Mouse (Mus musculus) retina, postnatal 1 day (tissue): ENCODE data around the gene Ifne.
"Not testable (repeated sequence)": the region's sequence is repeated elsewhere in the genome, so short reads cannot be mapped to it uniquely, and the experiment has no call there.

ENCODE experiments used
- DNase-seq: peaks from one replicate; pipeline ENCODE4 v3.0.0-alpha.2; 2012

Ifne gene

DNA sequence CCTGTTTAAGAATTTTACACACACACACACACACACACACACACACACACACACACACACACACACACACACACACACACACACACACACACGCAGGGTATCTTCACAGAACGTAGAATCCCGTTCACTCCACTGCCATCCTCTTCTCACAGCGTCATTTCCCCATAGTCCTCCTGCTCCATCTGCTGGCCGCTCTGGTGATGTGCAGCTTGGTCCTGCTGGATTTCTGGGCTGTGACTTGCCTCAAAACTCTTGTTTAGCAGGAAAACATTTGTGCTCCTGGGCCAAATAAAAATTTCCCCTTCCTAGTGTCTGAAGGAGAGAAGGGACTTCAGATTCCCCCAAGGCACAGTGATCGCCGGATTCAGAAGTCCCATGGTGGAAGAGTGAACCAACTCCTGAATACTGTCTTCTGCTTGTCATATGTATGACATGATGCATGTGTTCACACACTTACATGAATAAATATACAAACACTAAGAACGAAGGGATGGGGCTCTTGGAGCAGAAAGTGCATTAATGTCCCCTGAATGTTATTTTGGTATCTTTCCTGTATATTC is 12.6 kb downstream of the Ifne start:
- DNase-seq = peak; percentile 88

DNA sequence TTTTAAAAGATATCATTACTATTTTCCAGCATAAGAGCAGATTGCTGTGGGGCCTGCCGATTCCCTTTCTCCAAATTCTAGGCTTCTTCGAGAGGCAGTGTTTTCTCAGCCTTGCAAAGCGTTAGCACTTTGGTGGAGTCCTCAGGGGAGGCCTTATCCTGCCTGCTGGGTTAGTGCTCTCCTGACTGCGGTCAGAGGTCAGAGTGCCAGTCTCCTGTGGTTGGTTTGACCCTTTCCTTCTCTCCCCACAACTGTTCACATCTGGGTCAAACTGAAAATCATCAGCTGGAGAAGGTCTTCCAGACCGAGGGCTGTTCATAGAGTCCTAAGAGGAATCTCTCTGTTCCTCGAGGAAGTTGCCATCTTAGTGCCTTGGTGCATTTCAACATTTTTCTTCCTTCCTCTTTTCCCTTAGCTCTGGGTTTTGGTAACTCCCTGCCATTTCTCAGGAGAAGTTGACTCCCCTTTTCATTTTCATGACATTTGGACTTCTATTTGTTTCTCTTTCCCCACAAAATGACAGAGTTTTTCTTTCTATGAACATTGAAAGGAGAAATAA is 14.9 kb downstream of the Ifne start:
- DNase-seq = no peak

DNA sequence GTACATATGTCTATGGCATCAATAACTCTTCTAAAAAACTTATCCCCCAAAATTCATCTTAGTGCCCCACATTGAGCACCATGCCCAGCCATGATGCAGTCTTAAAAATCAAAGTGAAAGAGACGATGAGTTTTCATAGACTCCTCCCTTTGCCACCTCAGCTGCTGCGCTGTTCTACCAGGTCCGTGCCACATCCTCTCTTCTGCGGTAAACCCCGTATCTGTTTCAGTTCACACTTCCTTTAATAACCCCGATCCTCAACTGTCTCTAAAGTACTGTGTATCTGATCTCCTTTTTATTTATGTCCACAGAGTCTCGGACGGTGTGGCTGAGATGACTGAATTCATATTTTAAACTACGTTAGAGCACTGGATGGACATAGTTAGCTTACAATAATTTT is 15.4 kb downstream of the Ifne start:
- DNase-seq = no peak

DNA sequence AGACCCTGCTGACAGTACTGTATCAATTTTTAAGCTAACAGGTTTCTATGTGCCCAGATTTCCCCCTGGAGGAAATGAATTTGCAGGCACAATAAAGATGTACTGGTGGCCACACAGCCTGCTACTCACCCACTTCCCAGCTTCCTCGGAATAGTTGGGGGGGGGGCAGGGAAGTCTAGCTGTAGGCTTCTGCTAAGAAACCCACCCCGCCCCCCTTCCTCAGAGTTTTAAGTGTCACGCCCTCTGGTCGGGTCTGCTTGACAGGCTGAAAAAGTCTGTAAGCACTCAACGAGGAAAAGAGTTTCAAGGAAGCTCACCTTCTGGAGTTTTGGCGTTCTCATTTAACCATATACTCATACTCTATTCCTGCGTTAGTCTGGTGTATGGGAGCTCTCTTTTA is 16.7 kb downstream of the Ifne start:
- DNase-seq = no peak

DNA sequence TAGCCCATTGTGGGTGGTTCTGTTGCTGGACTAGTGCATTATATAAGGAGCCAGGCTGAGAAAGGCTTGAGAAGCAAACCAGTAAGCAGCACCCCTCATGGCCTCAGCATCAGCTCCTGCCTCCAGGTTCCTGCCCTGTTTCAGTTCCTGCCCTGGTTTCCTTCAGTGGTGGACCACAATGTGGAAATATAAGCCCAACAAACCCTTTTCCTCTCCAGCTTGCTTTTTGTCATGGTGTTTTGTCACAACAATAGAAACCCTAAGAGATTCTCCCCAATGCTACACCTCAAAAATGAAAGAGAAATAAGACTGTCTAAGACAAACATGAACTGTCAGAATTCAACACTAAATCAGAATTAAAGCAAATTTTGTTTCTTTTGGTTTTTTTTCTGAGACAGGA is 20.8 kb downstream of the Ifne start:
- no peak for DNase-seq

DNA sequence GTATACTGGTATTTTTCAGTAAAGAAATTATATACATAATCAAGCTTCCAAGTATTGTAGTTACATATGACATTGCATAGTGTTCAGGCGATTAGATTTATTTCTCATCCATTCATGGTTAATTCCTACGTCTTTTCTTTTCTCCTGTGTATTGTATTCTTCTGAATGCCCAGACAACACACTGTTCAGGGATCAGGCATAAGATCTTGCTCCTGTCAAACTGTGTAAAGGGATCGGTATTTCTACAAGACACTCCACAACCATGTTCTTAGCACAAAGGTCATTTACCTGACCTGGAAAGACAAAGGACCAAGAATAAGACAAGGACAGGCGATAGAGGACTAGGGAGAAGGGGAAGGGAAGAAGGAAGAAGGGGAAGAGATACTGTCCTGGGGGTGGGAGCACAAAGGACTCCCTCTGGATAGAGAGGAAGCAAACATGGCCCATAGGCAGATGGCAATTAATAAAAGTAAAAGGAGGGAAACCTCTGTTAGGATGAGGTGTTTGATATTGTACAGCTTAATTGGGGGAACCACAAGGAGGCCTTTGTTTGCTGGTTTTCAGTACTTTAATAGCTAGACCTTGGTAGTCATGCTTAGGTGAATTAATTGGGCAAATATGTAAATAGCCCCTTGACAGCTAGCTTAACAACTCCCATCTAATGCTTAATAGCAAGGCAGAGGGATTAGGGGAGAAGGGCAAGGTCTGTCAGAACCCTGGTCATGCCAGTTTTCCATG is 28.8 kb downstream of the Ifne start:
- DNase-seq = peak; percentile 50

DNA sequence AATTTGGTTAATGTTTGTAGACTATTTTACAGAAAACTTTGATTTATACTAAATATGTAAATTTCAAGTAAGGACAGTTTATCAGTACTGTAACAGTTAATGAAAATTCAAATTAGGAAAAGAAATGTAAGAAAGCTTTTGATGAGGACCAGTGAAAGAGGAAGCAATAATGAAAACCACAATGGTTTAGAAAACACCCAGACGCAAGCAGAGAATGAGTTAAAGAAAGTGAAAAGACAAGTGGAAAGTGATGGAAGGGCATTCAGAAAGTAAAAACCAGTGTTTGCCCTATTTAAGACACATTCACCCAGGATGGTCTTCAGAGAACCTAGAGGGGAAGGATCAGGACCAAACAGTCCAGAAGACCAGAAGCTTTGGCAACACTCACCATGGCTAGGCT is 30.3 kb downstream of the Ifne start, which contains the start of gene Ifna1:
Gene Ifna1 (plus strand): TSS at position 390 of the 400 bp plus-strand sequence.
- DNase-seq = no peak

DNA sequence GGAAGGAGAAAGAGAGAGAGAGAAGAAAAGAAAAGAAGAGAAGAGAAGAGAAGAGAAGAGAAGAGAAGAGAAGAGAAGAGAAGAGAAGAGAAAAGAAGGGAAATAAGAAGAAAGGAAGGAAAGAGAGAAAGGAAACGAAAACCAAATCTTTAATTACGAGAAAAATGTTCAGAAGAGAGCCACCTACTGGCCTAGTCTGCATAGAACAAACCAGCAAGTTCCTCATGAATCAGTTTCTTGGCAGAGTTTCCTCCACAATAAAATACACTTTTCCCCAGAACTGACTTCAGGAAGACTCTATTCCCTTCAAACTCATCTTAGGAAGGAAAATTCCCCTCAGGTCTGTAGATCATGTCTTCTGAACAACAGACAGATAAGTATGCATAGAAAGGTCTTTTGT is 34.7 kb downstream of the Ifne start:
- no peak for DNase-seq

DNA sequence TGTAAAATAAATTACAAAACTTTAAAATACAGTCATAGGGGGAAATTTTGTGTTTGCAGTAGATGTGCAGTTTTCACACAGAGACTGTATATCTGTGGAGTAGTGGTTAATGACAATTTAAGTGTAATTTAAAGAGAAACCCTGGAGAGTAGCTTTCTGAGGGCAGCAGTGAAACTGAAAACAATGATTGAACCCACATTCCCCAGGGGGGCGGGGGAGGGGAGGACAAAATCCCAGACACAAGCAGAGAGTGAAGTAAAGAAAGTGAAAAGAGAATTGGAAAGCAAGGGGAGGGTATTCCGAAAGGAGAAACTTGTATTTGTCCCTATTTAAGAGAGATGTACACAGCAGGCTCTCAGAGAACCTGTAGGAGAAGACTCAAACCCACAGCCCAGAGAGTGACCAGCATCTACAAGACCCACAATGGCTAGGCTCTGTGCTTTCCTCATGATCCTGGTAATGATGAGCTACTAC is 38.5 kb downstream of the Ifne start, which contains the start of gene Ifna4:
Gene Ifna4 (plus strand): TSS at position 424 of the 474 bp plus-strand sequence.
- no peak for DNase-seq

DNA sequence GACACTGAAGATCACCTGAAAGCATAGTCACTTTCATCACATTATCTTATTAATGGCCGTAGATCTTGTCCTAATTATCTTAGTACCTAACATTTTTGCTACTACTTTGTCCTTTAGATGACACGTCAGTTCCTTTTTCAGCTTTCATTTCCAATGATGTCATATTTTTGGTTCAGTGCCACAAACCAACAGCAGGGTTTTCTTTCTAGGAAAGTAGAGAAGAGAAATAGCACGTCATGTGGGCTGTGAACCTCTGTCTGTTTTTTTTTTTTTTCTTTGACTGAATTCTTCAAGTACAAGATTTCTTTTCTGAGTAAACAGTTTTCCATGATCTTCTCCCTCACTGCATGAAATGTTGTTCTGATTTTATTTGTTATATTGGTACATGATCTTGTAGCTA is 39.9 kb downstream of the Ifne start:
- no peak for DNase-seq

DNA sequence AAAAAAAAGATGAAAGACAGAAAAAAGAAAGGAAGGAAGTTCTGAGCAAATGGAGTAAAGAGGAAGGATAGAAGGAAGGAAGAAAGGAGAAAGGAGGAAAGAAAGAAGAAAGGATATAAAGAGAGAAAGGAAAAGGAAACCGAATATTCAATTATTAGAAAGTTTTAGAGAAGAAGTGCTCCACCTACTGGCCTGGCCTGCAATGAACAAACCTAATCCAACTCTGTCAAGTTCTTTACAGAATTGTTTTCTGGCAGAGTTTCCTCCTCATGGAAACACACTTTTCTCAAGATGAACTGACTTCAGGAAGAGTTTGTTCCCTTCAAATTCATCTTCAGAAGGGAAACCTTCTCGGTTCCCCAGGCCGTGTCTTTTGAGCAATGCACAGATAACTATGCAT is 41.2 kb downstream of the Ifne start:
- peak; percentile 14 for DNase-seq

DNA sequence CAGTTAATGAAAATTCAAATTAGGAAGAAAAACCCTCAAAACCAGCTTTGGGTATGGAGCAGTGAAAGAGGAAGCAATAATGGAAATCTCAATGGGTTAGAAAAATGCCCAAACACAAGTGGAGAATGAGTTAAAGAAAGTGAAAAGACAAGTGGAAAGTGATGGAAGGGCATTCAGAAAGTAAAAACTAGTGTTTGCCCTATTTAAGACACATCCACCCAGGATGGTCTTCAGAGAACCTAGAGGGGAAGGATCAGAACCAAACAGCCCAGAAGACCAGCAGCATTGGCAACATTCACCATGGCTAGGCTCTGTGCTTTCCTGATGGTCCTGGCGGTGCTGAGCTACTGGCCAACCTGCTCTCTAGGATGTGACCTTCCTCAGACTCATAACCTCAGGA is 44.8 kb downstream of the Ifne start, which contains the start of gene Ifna5:
Gene Ifna5 (plus strand): TSS at position 301 of the 400 bp plus-strand sequence.
- DNase-seq = not testable (repeated sequence)

DNA sequence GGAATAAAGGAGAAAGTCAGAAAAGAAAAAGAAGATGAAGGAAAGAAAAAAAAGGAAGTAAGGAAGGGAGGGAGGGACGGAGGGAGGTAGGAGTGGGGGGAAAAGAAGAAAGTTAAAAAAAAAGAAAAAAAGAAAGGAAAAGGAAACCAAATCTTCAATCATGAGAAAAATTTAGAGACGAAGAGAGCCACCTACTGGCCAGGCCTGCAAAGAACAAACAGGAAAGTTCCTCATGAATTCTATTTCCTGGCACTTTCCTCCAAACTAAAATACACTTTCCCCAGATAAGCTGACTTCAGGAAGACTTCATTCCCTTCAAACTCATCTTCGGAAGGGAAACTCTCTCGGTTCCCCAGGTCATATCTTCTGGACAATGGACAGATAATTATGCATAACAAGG is 49.5 kb downstream of the Ifne start:
- peak; percentile 26 for DNase-seq
